In genomic region chr15:98155272-98155671, GRCm38 (mm10) we compare ENCODE assay signal across 26 mouse cellular contexts. TPM values are rescaled to one million over a fixed set of nuclear protein-coding genes. Genes with fewer than 3 reads are reported as not detected.
"Had no signal": no experiment of that assay in that cellular context is flagged by ENCODE, and none has a peak within 500 bp of the region (broad histone marks: within the 10 kb centered on the region; RNA-seq: fewer than 3 reads in every experiment).

No protein-coding gene starts in this region.

- H3K36me3 ChIP-seq: midbrain, embryonic 10.5 days; midbrain, embryonic 12.5 days; neural tube, embryonic 13.5 days; neural tube, embryonic 15.5 days had no signal

- H3K4me2 ChIP-seq: lung, embryonic 14.5 days; midbrain, embryonic 12.5 days; neural tube, embryonic 13.5 days; neural tube, embryonic 15.5 days had no signal

- DNase-seq: lung, embryonic 14.5 days; lung, postnatal 10 days; lung, postnatal 4 days; midbrain, embryonic 14.5 days; retina, postnatal 1 day; right cerebral cortex, adult 18-20 months; right cerebral cortex, postnatal 25 days; right cerebral cortex, postnatal 4 days; spleen, adult 18-20 months; thymus, adult 18-20 months; thymus, postnatal 14 days; thymus, postnatal 36 days had no signal

- H3K27ac ChIP-seq: midbrain, embryonic 10.5 days; midbrain, embryonic 12.5 days; neural tube, embryonic 13.5 days; neural tube, embryonic 15.5 days had no signal

- ATAC-seq: midbrain, embryonic 16.5 days had no signal

- H3K27me3 ChIP-seq: midbrain, embryonic 12.5 days; neural tube, embryonic 13.5 days; neural tube, embryonic 15.5 days had no signal

- H3K4me1 ChIP-seq: neural tube, embryonic 13.5 days; neural tube, embryonic 15.5 days had no signal

- H3K9me3 ChIP-seq: midbrain, embryonic 10.5 days; midbrain, embryonic 12.5 days; neural tube, embryonic 13.5 days; neural tube, embryonic 15.5 days had no signal

- H3K9ac ChIP-seq: lung, embryonic 14.5 days; midbrain, embryonic 12.5 days; neural tube, embryonic 13.5 days; neural tube, embryonic 15.5 days had no signal

- H3K4me3 ChIP-seq: midbrain, embryonic 10.5 days; midbrain, embryonic 12.5 days; myocyte; neural tube, embryonic 13.5 days; neural tube, embryonic 15.5 days had no signal

RNA-seq across cellular contexts. Expression of gene Ccdc184, which starts 11.7 kb away (rescaled TPM):
- total RNA-seq: megakaryocyte, adult 5-6 weeks; megakaryocyte-erythroid progenitor cell, adult 5-6 weeks had no signal
- polyA plus RNA-seq: lung, embryonic 14.5 days had no signal

RNA-seq across cellular contexts. Expression of gene Olfr288, which starts 40.1 kb away (rescaled TPM):
- total RNA-seq: megakaryocyte, adult 5-6 weeks; megakaryocyte-erythroid progenitor cell, adult 5-6 weeks had no signal
- polyA plus RNA-seq: lung, embryonic 14.5 days; lung, embryonic 16.5 days; midbrain, embryonic 10.5 days; midbrain, embryonic 12.5 days; midbrain, embryonic 14.5 days; midbrain, embryonic 16.5 days; myocyte; neural tube, embryonic 11.5 days; neural tube, embryonic 13.5 days; neural tube, embryonic 15.5 days; small intestine, adult 2 months; stomach, embryonic 14.5 days; stomach, embryonic 16.5 days; thymus, postnatal 0 days had no signal
